Mouse (Mus musculus): ENCODE results near the gene Atp2a2. TPM values are rescaled to one million over a fixed set of nuclear protein-coding genes. Genes with fewer than 3 reads are reported as not detected.

Gene Atp2a2
- 43.5 and 52.8 TPM in 2 replicates for polyA plus RNA-seq (2015; fragmentation: Nextera tagmentation; extraction: Ambion mirVana)

GRCm38 (mm10) chr5:122502077-122502941 lies at the start of gene Atp2a2:
TSS of gene Atp2a2 (minus strand) at chr5:122502225.
- Histone ChIP-seq H3K4me2 (peak within 1 kb of the TSS; percentile 71), H3K27me3 (no peaks in the 10 kb centered on the region), H3K27ac (replicated peaks) (peak within 1 kb of the TSS; percentile 100), H3K36me3 (peaks cover 12% of the 10 kb centered on the region; the same call in 1 of the 2 replicates), H3K4me3 (peak within 1 kb of the TSS; percentile 95), H3K9ac (peak within 1 kb of the TSS; percentile 99), H3K4me1 (replicated peaks) (peaks cover 44% of the 10 kb centered on the region), H3K9me3 (no peaks in the 10 kb centered on the region)
- WGBS, result 1% methylated on average over 68 of the region's 113 CpGs
- ATAC-seq (ENCODE audit: low read depth), result peak; percentile 95

DNA sequence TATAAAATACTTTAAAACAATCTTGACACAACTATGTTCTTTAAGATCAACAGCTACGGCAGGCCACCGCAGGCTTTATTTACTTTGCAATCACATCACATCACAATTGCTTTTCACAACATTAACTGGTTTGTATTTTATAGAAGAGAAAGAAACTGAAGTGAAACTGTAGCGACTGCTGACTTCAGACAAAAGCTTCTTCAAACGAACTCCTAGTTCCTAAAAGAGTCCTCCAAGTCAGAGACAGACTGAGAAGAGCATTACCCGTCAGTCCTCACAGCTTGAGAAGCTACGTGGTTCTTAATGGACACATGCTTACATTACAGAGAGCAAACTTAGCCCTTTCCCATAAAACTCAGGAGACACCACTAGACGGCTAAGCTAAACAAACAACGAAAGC lies 48.4 kb upstream of the Atp2a2 start:
- peaks cover 6% of the 10 kb centered on the region; the same call in 1 of the 2 replicates for H3K36me3 ChIP-seq
- H3K27ac ChIP-seq (replicated peaks), result no peak overlapping the region
- H3K27me3 ChIP-seq, result no peaks in the 10 kb centered on the region
- no peak for ATAC-seq (ENCODE audit: low read depth)
- WGBS, result 59% methylated on average over 8 of the region's 8 CpGs
- no peak overlapping the region for H3K4me3 ChIP-seq
- H3K9me3 ChIP-seq, result no peaks in the 10 kb centered on the region
- H3K9ac ChIP-seq, result no peak overlapping the region
- H3K4me1 ChIP-seq (replicated peaks), result 0 out of 2 replicates have a peak, but pooled peaks cover 5% of the 10 kb centered on the region
- no peak overlapping the region for H3K4me2 ChIP-seq

DNA sequence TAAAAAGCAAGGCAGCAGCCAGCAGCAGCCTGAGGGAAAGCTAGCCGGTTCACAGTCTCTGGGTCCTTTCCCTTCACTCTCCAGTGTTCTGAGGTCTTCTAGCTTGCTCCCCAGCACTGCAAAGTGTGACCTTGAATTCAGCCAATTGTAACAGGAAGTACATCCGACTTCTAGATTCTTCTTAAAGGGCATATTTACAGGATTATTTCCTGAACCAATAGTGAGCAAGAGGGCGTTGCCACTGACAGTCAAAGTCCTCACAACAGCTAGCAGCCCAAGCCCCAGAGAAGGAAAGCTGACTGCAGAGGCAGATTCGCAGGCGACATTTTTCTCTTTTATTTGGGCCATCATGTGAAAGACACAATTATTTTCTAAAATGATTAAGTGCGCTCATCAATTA lies 46.6 kb upstream of the Atp2a2 start:
- Histone ChIP-seq H3K4me1 (replicated peaks) (0 out of 2 replicates have a peak, but pooled peaks cover 5% of the 10 kb centered on the region), H3K9ac (no peak overlapping the region), H3K27me3 (no peaks in the 10 kb centered on the region), H3K27ac (replicated peaks) (no peak overlapping the region), H3K4me2 (no peak overlapping the region), H3K9me3 (no peaks in the 10 kb centered on the region), H3K4me3 (no peak overlapping the region), H3K36me3 (peaks cover 6% of the 10 kb centered on the region; the same call in 1 of the 2 replicates)
- 81% methylated on average over 6 of the region's 6 CpGs for WGBS
- no peak for ATAC-seq (ENCODE audit: low read depth)

DNA sequence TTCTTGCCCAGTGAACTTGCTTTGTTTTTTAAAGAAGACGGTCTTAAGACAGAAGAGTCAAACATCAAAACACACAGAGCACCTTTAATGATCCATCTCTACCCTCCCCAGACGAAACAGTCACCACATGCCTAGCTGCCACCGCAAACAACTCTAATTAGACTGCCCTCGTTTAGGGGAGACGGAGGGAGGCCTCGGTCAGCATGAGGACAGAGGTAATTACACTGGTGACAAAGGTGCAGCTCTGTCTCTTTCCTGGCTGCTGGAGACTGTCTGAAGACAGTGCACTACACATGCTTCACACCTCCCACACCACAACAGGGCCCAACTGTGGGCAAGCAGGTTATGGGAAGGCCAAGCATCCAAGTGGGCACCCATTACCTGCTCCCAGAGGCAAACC lies 45.8 kb upstream of the Atp2a2 start:
- WGBS, result 31% methylated on average over 6 of the region's 6 CpGs
- Histone ChIP-seq H3K27ac (replicated peaks) (no peak overlapping the region), H3K27me3 (no peaks in the 10 kb centered on the region), H3K36me3 (peaks cover 6% of the 10 kb centered on the region; the same call in 1 of the 2 replicates), H3K9me3 (no peaks in the 10 kb centered on the region), H3K9ac (no peak overlapping the region), H3K4me1 (replicated peaks) (0 out of 2 replicates have a peak, but pooled peaks cover 5% of the 10 kb centered on the region), H3K4me2 (no peak overlapping the region), H3K4me3 (no peak overlapping the region)
- ATAC-seq (ENCODE audit: low read depth), result no peak

DNA sequence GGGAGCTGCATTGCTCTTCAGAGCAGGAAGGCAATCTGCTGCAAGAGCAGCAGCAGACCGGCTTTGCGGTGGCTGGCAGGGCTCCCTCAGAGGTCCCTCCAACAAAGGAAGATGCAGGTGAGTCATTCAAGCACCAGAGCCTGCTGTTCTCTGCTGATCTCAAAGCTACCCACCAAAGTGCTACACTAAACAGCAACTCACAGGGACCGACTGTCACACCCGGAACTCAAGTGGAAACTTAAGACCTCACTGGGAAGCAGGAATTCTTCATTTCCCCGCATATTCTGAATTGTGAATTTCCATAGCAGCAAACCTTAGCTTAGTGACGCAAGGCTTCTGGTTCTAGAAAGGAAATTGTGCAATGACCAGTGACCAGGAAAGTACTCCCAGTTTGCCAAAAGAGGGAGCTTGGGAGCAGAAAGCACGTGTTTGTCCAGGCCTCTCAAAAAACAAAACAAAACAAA lies 45.3 kb upstream of the Atp2a2 start:
- ATAC-seq (ENCODE audit: low read depth), result no peak
- Histone ChIP-seq H3K27me3 (no peaks in the 10 kb centered on the region), H3K4me3 (no peak overlapping the region), H3K36me3 (peaks cover 6% of the 10 kb centered on the region; the same call in 1 of the 2 replicates), H3K9me3 (no peaks in the 10 kb centered on the region), H3K27ac (replicated peaks) (no peak overlapping the region), H3K4me1 (replicated peaks) (0 out of 2 replicates have a peak, but pooled peaks cover 5% of the 10 kb centered on the region), H3K9ac (no peak overlapping the region), H3K4me2 (no peak overlapping the region)
- WGBS, result 61% methylated on average over 7 of the region's 7 CpGs

GRCm38 (mm10) chr5:122543392-122543791 lies 41.4 kb upstream of the Atp2a2 start:
- ATAC-seq (ENCODE audit: low read depth), result no peak
- Histone ChIP-seq H3K36me3 (peaks cover 17% of the 10 kb centered on the region), H3K9me3 (no peaks in the 10 kb centered on the region), H3K9ac (no peak overlapping the region), H3K27ac (replicated peaks) (no peak overlapping the region), H3K27me3 (no peaks in the 10 kb centered on the region), H3K4me2 (no peak overlapping the region), H3K4me3 (no peak overlapping the region), H3K4me1 (replicated peaks) (no peaks in the 10 kb centered on the region)
- 96% methylated on average over 6 of the region's 6 CpGs for WGBS

GRCm38 (mm10) chr5:122541871-122542270 lies 39.8 kb upstream of the Atp2a2 start:
- ATAC-seq (ENCODE audit: low read depth), result no peak
- 91% methylated on average over 8 of the region's 8 CpGs for WGBS

GRCm38 (mm10) chr5:122538077-122538476 lies 36.1 kb upstream of the Atp2a2 start:
- 92% methylated on average over 11 of the region's 11 CpGs for WGBS
- Histone ChIP-seq H3K9me3 (no peaks in the 10 kb centered on the region), H3K4me2 (no peak overlapping the region), H3K4me3 (no peak overlapping the region), H3K9ac (no peak overlapping the region), H3K4me1 (replicated peaks) (no peaks in the 10 kb centered on the region), H3K27ac (replicated peaks) (no peak overlapping the region), H3K27me3 (no peaks in the 10 kb centered on the region), H3K36me3 (peaks cover 25% of the 10 kb centered on the region)
- ATAC-seq (ENCODE audit: low read depth), result no peak

More at GRCm38 (mm10) chr5:122541871-122542270, 39.8 kb upstream of the Atp2a2 start:
- no peak overlapping the region for H3K27ac ChIP-seq (replicated peaks)
- peaks cover 25% of the 10 kb centered on the region for H3K36me3 ChIP-seq
- no peak overlapping the region for H3K4me2 ChIP-seq
- no peaks in the 10 kb centered on the region for H3K9me3 ChIP-seq
- H3K4me3 ChIP-seq, result no peak overlapping the region
- H3K27me3 ChIP-seq, result no peaks in the 10 kb centered on the region
- H3K4me1 ChIP-seq (replicated peaks), result no peaks in the 10 kb centered on the region
- no peak overlapping the region for H3K9ac ChIP-seq

DNA sequence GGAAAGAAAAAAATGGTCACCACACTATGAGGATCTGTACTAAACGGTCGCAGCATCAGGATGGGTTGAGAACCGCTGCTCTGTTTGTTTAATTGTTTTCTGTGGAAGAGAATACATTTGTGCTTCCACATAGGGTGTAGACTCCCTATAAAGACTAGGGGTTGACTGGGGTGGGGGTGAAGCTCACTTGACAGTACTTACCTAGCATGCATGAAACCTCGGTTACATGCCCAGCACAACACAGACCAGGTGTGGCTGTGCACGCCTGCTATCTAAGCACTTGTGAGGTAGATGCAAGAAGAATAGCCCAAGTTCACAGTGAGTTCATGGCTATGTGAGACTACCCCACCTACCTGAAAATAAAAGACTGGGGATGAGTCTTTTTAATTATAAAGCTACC lies 35.6 kb upstream of the Atp2a2 start:
- no peaks in the 10 kb centered on the region for H3K4me1 ChIP-seq (replicated peaks)
- H3K27ac ChIP-seq (replicated peaks), result no peak overlapping the region
- ATAC-seq (ENCODE audit: low read depth), result no peak
- no peak overlapping the region for H3K9ac ChIP-seq
- H3K27me3 ChIP-seq, result no peaks in the 10 kb centered on the region
- no peaks in the 10 kb centered on the region for H3K9me3 ChIP-seq
- no peak overlapping the region for H3K4me3 ChIP-seq
- peaks cover 26% of the 10 kb centered on the region for H3K36me3 ChIP-seq
- no peak overlapping the region for H3K4me2 ChIP-seq
- WGBS, result 97% methylated on average over 5 of the region's 5 CpGs

- Histone ChIP-seq H3K9ac (no peak overlapping the region), H3K27ac (replicated peaks) (no peak overlapping the region), H3K9me3 (no peaks in the 10 kb centered on the region), H3K4me2 (no peak overlapping the region), H3K4me1 (replicated peaks) (peaks cover 17% of the 10 kb centered on the region), H3K4me3 (no peak overlapping the region), H3K27me3 (no peaks in the 10 kb centered on the region), H3K36me3 (peaks cover 17% of the 10 kb centered on the region)
- 82% methylated on average over 8 of the region's 8 CpGs for WGBS
- no peak for ATAC-seq (ENCODE audit: low read depth)
Observed at GRCm38 (mm10) chr5:122533884-122534283, 31.9 kb upstream of the Atp2a2 start.

DNA sequence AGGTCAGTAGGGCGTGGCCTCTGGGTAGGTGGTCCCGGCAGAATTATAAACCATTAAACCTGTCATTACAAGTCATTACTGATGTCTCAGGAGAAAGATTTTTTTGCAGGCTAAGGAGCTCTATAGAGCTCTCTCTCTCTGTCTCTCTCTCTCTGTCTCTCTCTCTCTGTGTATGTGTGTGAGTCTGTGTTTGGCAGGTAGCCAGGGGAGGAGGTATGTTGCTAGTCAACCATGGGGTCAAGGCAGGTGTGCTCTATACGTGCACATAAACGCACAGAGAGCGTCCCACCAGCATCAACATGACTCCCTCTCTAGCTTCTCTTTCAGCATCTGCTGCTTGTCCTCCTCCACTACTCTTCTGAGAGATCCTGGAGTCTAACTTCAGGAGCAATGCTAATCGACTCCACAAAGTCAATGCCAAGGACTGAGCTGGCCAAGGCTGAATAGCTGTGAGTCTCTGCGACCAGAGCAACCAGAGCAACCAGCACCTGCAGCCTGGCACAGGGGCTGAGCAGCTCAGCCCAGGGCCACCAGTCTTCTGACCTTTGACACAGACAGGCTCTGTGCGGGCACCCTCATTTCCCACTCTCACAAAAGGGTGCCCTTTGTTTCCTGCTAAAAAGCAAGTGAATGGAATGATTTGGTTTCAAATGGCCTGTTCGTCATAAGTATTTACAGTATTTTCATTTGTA lies 28.0 kb upstream of the Atp2a2 start:
- Histone ChIP-seq H3K9ac (no peak overlapping the region), H3K27ac (replicated peaks) (peak overlapping the region; percentile 46; the same call in 1 of the 2 replicates), H3K4me1 (replicated peaks) (peaks cover 34% of the 10 kb centered on the region), H3K27me3 (no peaks in the 10 kb centered on the region), H3K36me3 (0 out of 2 replicates have a peak, but pooled peaks cover 10% of the 10 kb centered on the region), H3K9me3 (no peaks in the 10 kb centered on the region), H3K4me2 (no peak overlapping the region), H3K4me3 (no peak overlapping the region)
- no peak for ATAC-seq (ENCODE audit: low read depth)
- WGBS, result 81% methylated on average over 9 of the region's 9 CpGs

- no peak overlapping the region for H3K9ac ChIP-seq
- peaks cover 34% of the 10 kb centered on the region for H3K4me1 ChIP-seq (replicated peaks)
- no peaks in the 10 kb centered on the region for H3K27me3 ChIP-seq
- H3K27ac ChIP-seq (replicated peaks), result peak overlapping the region; percentile 46; the same call in 1 of the 2 replicates
- no peak overlapping the region for H3K4me2 ChIP-seq
- ATAC-seq (ENCODE audit: low read depth), result no peak
- H3K36me3 ChIP-seq, result 0 out of 2 replicates have a peak, but pooled peaks cover 10% of the 10 kb centered on the region
- 54% methylated on average over 3 of the region's 3 CpGs for WGBS
- H3K4me3 ChIP-seq, result no peak overlapping the region
- H3K9me3 ChIP-seq, result no peaks in the 10 kb centered on the region
Observed at GRCm38 (mm10) chr5:122529316-122529715, 27.3 kb upstream of the Atp2a2 start.
